ENCODE assay signal across 17 mouse cellular contexts in genomic region chr6:116371500-116371899, GRCm38 (mm10).
"Had no signal": no experiment of that assay in that cellular context is flagged by ENCODE, and none has a peak within 500 bp of the region (broad histone marks: within the 10 kb centered on the region; RNA-seq: fewer than 3 reads in every experiment).

No protein-coding gene starts in this region.

- H3K4me1 ChIP-seq: midbrain, embryonic 10.5 days; neural tube, embryonic 12.5 days had no signal

- DNase-seq: kidney, adult 11 months; kidney, adult 8-10 months; kidney, postnatal 14 days; layer of hippocampus, adult 9-11 months; lung, embryonic 14.5 days; lung, postnatal 10 days; lung, postnatal 36 days; thymus, postnatal 25 days had no signal

- H3K9me3 ChIP-seq: intestine, embryonic 15.5 days; kidney, embryonic 15.5 days; limb, embryonic 10.5 days; limb, embryonic 13.5 days; megakaryocyte, embryonic 14.5 days; midbrain, embryonic 10.5 days; midbrain, embryonic 13.5 days; neural tube, embryonic 12.5 days had no signal

- H3K36me3 ChIP-seq: intestine, embryonic 15.5 days; kidney, embryonic 15.5 days; limb, embryonic 10.5 days; limb, embryonic 13.5 days; midbrain, embryonic 10.5 days; midbrain, embryonic 13.5 days; neural tube, embryonic 12.5 days had no signal

- H3K9ac ChIP-seq: intestine, embryonic 15.5 days; kidney, embryonic 15.5 days; limb, embryonic 13.5 days; lung, embryonic 14.5 days; midbrain, embryonic 13.5 days; neural tube, embryonic 12.5 days had no signal

- ATAC-seq: intestine, embryonic 15.5 days had no signal

- H3K4me3 ChIP-seq: intestine, embryonic 15.5 days; kidney, embryonic 15.5 days; layer of hippocampus, adult 2 months; limb, embryonic 10.5 days; limb, embryonic 13.5 days; megakaryocyte, embryonic 14.5 days; midbrain, embryonic 10.5 days; midbrain, embryonic 13.5 days; neural tube, embryonic 12.5 days had no signal

- H3K4me2 ChIP-seq: intestine, embryonic 15.5 days; kidney, embryonic 15.5 days; limb, embryonic 13.5 days; lung, embryonic 14.5 days; midbrain, embryonic 13.5 days; neural tube, embryonic 12.5 days had no signal

- H3K27ac ChIP-seq: intestine, embryonic 15.5 days; kidney, embryonic 15.5 days; layer of hippocampus, adult 2 months; limb, embryonic 10.5 days; limb, embryonic 13.5 days; midbrain, embryonic 10.5 days; midbrain, embryonic 13.5 days; neural tube, embryonic 12.5 days had no signal

- H3K27me3 ChIP-seq: intestine, embryonic 15.5 days; kidney, embryonic 15.5 days; limb, embryonic 13.5 days; megakaryocyte, embryonic 14.5 days; midbrain, embryonic 13.5 days; neural tube, embryonic 12.5 days had no signal
